Mouse (Mus musculus): Measurements from ENCODE around the gene Tmem98. TPM values are rescaled to one million over a fixed set of nuclear protein-coding genes. Genes with fewer than 3 reads are reported as not detected.

Tmem98 gene
- total and polyA plus RNA-seq, 3 experiments: 12.7 to 21.3 (median 18.4) TPM

DNA sequence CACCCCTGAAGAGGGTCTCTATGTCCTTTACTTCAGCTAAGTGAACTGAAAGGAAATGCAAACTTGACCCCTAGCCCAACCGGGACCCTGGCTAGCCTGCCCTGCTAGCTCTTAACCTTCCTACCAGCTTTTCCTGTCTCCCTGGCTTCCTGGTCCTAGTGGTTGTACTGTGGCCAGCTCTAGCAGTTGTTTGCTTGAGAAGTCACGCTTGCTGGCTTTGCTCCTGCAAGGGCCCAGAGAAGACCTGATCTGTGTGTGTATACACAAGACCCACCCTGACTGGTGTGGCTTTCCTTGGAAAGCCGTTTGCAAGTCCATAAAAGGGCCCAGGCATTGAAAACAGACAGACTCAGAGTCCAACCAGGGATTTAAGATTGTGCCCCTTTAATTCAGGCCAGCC, 7.3 kb upstream of the Tmem98 start:
- no peaks in the 10 kb centered on the region for H3K36me3 ChIP-seq (replicated peaks in 1 of 2; ENCODE audit: control insufficient read depth in 1 of 2, insufficient read depth in 1 of 2, low read length in 1 of 2)
- H3K4me2 ChIP-seq (ENCODE audit: insufficient read depth, low read depth, poor library complexity, severe bottlenecking): no peak overlapping the region
- H3K27ac ChIP-seq (ENCODE audit: insufficient read depth, low read depth): no peak overlapping the region
- peaks cover 6 to 17% of the 10 kb centered on the region in 2 experiments; a peak in 2 of 4 replicates for H3K4me1 ChIP-seq (ENCODE audit: control insufficient read depth in 1 of 2, insufficient read depth in 2 of 2)
- peaks cover 3% of the 10 kb centered on the region for H3K9me3 ChIP-seq (replicated peaks; ENCODE audit: low read length)
- TF ChIP-seq ZNF384 (IDR thresholded peaks at IDR 0.05; ENCODE audit: low read depth, low read length) (no peak), CHD1 (IDR thresholded peaks at IDR 0.05; ENCODE audit: low read depth, low read length) (no peak), IRF4 (IDR thresholded peaks at IDR 0.05; ENCODE audit: low read depth, low read length) (no peak), KAT2A (IDR thresholded peaks at IDR 0.05; ENCODE audit: insufficient replicate concordance, low read length) (no peak), USF2 (conservative IDR thresholded peaks at IDR 0.05; ENCODE audit: low read depth, low read length) (no peak), MAFK (IDR thresholded peaks at IDR 0.05; ENCODE audit: insufficient replicate concordance, low read length) (no peak), SIN3A (IDR thresholded peaks at IDR 0.05; ENCODE audit: low read length) (no peak), JUND (conservative IDR thresholded peaks at IDR 0.05; ENCODE audit: low read depth, low read length) (no peak), MAZ (IDR thresholded peaks at IDR 0.05; ENCODE audit: low read depth, low read length) (no peak), RAD21 (IDR thresholded peaks at IDR 0.05; ENCODE audit: low read depth, low read length) (no peak), CTCF (conservative IDR thresholded peaks at IDR 0.05 in 1 of 2, IDR thresholded peaks at IDR 0.05 in 1 of 2; ENCODE audit: low read depth in 2 of 2, low read length in 2 of 2) (no peak), ZKSCAN1 (IDR thresholded peaks at IDR 0.05; ENCODE audit: borderline replicate concordance, low read depth, low read length) (no peak), MAX (IDR thresholded peaks at IDR 0.05; ENCODE audit: low read length) (no peak), NRF1 (IDR thresholded peaks at IDR 0.05; ENCODE audit: low read depth, low read length) (no peak), UBTF (IDR thresholded peaks at IDR 0.05; ENCODE audit: low read depth, low read length) (no peak), TBP (conservative IDR thresholded peaks at IDR 0.05; ENCODE audit: low read depth, low read length) (no peak), EP300 (IDR thresholded peaks at IDR 0.05; ENCODE audit: low read length) (no peak), USF1 (IDR thresholded peaks at IDR 0.05; ENCODE audit: low read depth, low read length) (no peak)
- no peak overlapping the region for H3K4me3 ChIP-seq (replicated peaks in 1 of 3; ENCODE audit: low read depth in 2 of 3, low read length in 2 of 3, poor library complexity in 1 of 3)
- H3K27me3 ChIP-seq (replicated peaks): peaks cover 9% of the 10 kb centered on the region
- in situ Hi-C loops (cut with MboI; ENCODE audit: low pct_ligation_motif_present, low pct_unique_long_range_greater_than_20kb, low sequenced_read_pairs) (loop anchor here (25.0 kb wide), 2 partner anchors 340 to 515 kb away; no protein-coding TSS in a partner anchor), dilution Hi-C loops (cut with MboI; ENCODE audit: extremely low pct_ligation_motif_present, extremely low pct_unique_long_range_greater_than_20kb, low sequenced_read_pairs) (no loop called here)
- H3K9ac ChIP-seq (ENCODE audit: insufficient read depth, low read depth): no peak overlapping the region
- DNase-seq (ENCODE audit: extremely low read depth): no peak
- no peaks in the 10 kb centered on the region for H3K79me2 ChIP-seq (replicated peaks; ENCODE audit: control insufficient read depth, extremely low read depth, insufficient read depth, poor library complexity, severe bottlenecking)

DNA sequence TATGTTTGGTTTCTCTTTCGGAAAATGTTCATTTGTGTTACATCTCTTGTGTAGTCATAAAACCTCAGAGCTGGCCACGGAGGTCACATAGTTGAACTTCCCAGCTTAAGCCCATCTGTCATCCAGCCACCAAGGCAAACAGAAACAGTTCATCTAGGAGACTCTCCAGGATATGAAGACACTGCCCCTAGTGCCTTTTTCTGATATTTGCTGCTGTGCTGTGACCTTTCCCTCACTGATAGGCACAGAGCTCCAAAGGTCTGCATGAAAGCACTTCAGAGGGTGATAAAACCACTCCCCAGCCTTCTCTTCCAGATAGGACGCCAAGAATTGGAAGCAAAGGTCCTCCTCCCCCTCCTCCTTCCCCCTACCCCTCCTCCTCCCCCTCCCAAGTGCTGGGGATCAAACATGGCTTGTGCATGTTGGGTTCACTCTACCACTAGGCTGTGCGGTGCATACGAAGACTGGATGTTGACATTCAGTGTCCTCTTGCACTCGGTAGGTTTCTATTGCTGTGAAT, 1.4 kb upstream of the Tmem98 start:
- Histone ChIP-seq H3K4me3 (replicated peaks in 1 of 3; ENCODE audit: low read depth in 2 of 3, low read length in 2 of 3, poor library complexity in 1 of 3) (no peak overlapping the region), H3K4me2 (ENCODE audit: insufficient read depth, low read depth, poor library complexity, severe bottlenecking) (no peak overlapping the region), H3K79me2 (replicated peaks; ENCODE audit: control insufficient read depth, extremely low read depth, insufficient read depth, poor library complexity, severe bottlenecking) (no peaks in the 10 kb centered on the region), H3K36me3 (replicated peaks in 1 of 2; ENCODE audit: control insufficient read depth in 1 of 2, insufficient read depth in 1 of 2, low read length in 1 of 2) (peaks cover 0 to 10% of the 10 kb centered on the region in 2 experiments), H3K27me3 (replicated peaks) (peaks cover 17% of the 10 kb centered on the region), H3K9ac (ENCODE audit: insufficient read depth, low read depth) (no peak overlapping the region), H3K9me3 (replicated peaks; ENCODE audit: low read length) (peaks cover 3% of the 10 kb centered on the region), H3K4me1 (ENCODE audit: control insufficient read depth in 1 of 2, insufficient read depth in 2 of 2) (peaks cover 10 to 27% of the 10 kb centered on the region in 2 experiments), H3K27ac (ENCODE audit: insufficient read depth, low read depth) (no peak overlapping the region)
- TF ChIP-seq CTCF (conservative IDR thresholded peaks at IDR 0.05 in 1 of 2, IDR thresholded peaks at IDR 0.05 in 1 of 2; ENCODE audit: low read depth in 2 of 2, low read length in 2 of 2): peak in 1 of 2 experiments; percentile 52; a peak in 2 of 4 replicates
- TF ChIP-seq RAD21 (IDR thresholded peaks at IDR 0.05; ENCODE audit: low read depth, low read length): peak; percentile 33
- TF ChIP-seq RCOR1 (conservative IDR thresholded peaks at IDR 0.05; ENCODE audit: low read depth, low read length): no peak
- dilution Hi-C loops (cut with MboI; ENCODE audit: extremely low pct_ligation_motif_present, extremely low pct_unique_long_range_greater_than_20kb, low sequenced_read_pairs) (no loop called here), in situ Hi-C loops (cut with MboI; ENCODE audit: low pct_ligation_motif_present, low pct_unique_long_range_greater_than_20kb, low sequenced_read_pairs) (loop anchor here (25.0 kb wide), 2 partner anchors 346 to 521 kb away; no protein-coding TSS in a partner anchor)
- no peak for DNase-seq (ENCODE audit: extremely low read depth)
